Mouse (Mus musculus) stomach, postnatal 0 days (tissue): Measurements from ENCODE around the gene Fshr.

Source experiments
- CTCF ChIP-seq: IDR thresholded peaks from 2 replicates; pipeline ENCODE4 v1.5.1; 2016; ENCODE audit warnings: antibody characterized with exemption, low read depth, mild to moderate bottlenecking, moderate library complexity
- EP300 ChIP-seq: optimal IDR thresholded peaks from 2 replicates; pipeline ENCODE3; 2016; ENCODE audit warnings: antibody characterized with exemption

DNA sequence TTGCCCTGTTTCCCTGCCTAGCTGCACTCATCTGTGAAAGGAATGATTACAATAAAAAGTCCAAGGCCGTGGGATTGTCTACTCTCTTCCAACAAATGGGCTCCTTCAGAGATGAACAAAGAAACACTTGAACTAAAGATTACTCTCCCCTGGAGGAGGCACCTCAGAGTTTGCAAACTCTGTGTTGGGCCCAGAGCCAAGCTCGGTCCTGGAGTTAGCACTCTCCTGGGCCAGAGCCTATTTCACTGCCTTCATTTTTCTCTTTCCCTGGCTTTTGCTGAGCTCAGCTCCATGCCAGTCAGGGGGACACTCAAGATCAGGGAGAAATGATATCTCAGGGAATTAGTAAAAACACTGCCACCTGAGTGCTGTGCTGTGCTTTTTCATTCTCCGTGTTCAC is 234.4 kb downstream of the Fshr start:
- TF ChIP-seq CTCF (no peak), EP300 (no peak)
